Mouse (Mus musculus) left cerebral cortex, adult 2 months (tissue): ENCODE data around the gene Sept11. TPM values are rescaled to one million over a fixed set of nuclear protein-coding genes. Genes with fewer than 3 reads are reported as not detected.

Experiments
- DNase-seq, 2 experiments: peaks; one replicate each; pipeline ENCODE4 v3.0.0; 2021 to 2022; ENCODE audit warnings: low spot score in 2 of 2, mixed read lengths in 1 of 2; ENCODE audit errors: extremely low spot score in 1 of 2
- H3K27ac ChIP-seq: fragments of 200-600 bp; 2 replicates; pipeline ENCODE4 v1.8.1; 2022
- H3K4me3 ChIP-seq: fragments of 200-600 bp; 2 replicates; pipeline ENCODE4 v1.8.1; 2022
- CTCF ChIP-seq: fragments of 200-600 bp; IDR thresholded peaks from 2 replicates; pipeline ENCODE4 v1.8.1; 2022; ENCODE audit warnings: antibody characterized with exemption, mild to moderate bottlenecking, moderate library complexity
- intact Hi-C: fragments of 180-260 bp; cut with DNase I; formaldehyde crosslinking; loops from one replicate; pipeline ENCODE4 v1.15.1; 2025
- total RNA-seq, 2 experiments: library from RNA; stranded (reverse); gene quantifications; 2 replicates each; pipeline ENCODE4 v1.2.3; 2021

The Sept11 gene
- total RNA-seq, 2 experiments from 2014 or later, result 197 to 203 TPM

DNA sequence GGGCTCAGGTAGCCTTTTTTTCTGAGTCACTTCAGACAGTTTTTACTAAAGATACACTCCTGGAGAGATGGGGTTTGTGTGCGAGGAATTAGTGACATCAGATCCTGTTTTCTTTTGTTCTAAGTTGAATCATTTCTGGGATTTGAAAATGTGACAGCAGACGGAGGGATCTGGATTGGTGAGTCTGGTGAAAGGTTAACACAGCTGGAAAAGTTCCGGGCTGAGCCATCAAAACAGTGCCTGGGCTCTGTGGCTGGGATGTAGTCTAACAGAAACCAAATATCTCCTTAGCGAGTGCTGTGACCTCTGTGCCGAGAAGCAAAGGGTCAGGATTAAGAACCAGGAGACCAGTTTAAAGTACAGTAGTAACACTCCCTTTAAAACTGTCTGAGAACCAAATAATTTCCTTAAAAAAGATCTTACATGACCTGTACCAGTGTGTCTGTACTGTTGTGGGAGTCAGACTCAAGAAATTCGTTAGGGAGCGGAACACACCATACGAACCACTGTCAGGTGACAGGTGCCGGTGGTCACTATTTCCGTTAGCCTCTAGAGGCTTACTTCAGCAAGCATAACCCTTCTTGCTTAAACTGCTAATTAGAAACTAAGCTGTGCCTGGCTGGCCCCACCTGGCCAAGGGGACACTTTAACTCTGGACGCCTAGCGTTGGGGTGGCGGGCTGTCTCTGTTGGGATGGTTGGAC, 4.1 kb downstream of the Sept11 start:
- intact Hi-C loops, result no loop called here
- H3K27ac ChIP-seq, result no peak overlapping the region

DNA sequence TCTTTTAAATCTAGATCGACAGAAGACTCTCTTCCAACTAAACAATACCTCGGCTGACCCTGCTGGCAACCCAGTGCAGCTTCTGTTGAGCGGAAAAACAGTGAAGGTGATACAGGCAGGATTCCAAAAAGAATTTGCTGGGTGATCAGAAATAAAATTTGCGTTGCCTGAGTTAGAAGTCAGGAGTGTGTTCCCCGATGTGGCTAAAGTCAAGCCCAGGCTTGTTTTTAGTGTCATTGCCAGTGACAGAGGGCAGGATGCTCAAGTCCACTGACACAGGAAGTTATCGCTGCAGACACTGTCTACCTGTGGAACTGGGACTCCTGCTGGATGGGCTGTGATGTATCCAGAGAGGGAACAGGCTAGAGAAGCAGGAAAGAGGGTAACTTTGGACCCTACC, 5.0 kb downstream of the Sept11 start:
- Histone ChIP-seq H3K4me3 (no peak overlapping the region), H3K27ac (no peak overlapping the region)
- no peak for DNase-seq
- no peak for TF ChIP-seq CTCF
- intact Hi-C loops, result no loop called here

More for the DNA sequence above, 4.1 kb downstream of the Sept11 start:
- TF ChIP-seq CTCF, result no peak
- DNase-seq, result no peak
- no peak overlapping the region for H3K4me3 ChIP-seq

- TF ChIP-seq CTCF, result no peak
- Histone ChIP-seq H3K27ac (no peak overlapping the region), H3K4me3 (no peak overlapping the region)
- DNase-seq, result no peak
- intact Hi-C loops, result no loop called here
These were observed 5.6 kb downstream of the Sept11 start for GRCm38 (mm10) chr5:93098811-93099210.

- intact Hi-C loops, result no loop called here
- no peak overlapping the region for H3K27ac ChIP-seq
- H3K4me3 ChIP-seq, result no peak overlapping the region
- no peak for DNase-seq
- no peak for TF ChIP-seq CTCF
These were observed 7.7 kb downstream of the Sept11 start for GRCm38 (mm10) chr5:93100906-93101305.

DNA sequence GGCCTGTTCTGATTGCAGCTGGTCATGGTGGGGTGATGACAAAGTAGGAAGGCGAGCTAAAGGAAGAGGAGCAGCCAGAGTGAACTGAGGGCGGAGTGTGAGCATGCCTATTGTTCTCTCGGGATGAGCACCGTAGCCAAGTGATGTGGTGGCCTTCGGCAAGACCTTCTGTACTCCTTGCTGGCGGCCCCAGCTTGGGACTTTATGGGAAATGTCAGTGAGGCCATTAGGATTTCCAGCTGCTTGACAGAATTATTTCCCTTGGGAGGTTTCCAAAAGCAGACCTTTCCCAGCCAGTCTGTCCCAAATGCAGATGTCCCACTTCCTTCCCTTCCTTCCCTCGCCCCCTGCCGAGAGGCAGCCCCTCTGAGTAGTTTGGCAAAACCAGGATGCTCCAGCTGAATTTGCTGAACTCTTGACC, 8.1 kb downstream of the Sept11 start:
- DNase-seq, result no peak
- intact Hi-C loops, result no loop called here
- TF ChIP-seq CTCF, result no peak
- Histone ChIP-seq H3K4me3 (no peak overlapping the region), H3K27ac (no peak overlapping the region)

DNA sequence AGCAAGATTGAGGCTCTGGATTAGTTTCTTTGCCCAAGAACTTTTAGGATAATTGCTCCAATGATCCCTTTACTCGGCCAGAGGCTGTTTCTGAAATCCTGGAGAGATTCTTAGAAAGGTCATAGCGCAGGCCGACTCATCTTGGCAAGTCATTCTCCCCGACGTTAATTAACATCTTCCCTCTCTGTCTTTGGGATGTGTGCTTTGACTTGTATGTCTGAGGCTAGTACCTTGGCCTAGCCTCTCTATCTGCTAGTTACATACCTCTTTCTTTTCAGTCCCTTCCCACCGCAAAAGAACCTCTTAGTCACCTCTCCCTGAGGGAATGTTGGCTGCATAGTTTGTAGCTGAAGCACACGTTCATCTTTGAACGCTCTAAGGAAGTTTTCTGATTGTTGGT, 10.4 kb downstream of the Sept11 start:
- intact Hi-C loops, result no loop called here
- H3K27ac ChIP-seq, result no peak overlapping the region
- H3K4me3 ChIP-seq, result no peak overlapping the region
- no peak for DNase-seq
- TF ChIP-seq CTCF, result no peak

GRCm38 (mm10) chr5:93104987-93105823, 12.0 kb downstream of the Sept11 start:
- no peak for TF ChIP-seq CTCF
- Histone ChIP-seq H3K27ac (no peak overlapping the region), H3K4me3 (no peak overlapping the region)
- DNase-seq, result no peak
- intact Hi-C loops, result no loop called here

DNA sequence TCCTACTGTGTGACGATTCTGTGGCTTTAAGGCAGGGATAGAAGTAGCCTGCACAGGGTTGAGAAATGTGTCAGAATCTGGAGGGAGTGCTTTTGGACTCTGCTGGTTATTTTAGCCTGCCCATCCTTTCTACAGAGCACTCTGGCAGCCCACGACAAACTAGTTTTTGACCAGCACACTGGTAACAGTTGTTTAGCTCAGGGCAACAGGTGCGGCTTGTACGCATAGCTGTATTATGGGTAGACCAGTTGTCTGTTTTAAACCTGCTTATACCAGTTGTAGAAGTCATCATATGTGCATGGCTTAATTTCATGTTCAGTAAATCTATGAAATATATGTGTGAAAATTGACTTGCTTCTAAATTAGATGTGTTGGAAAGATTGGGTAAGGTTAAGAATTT, 12.8 kb downstream of the Sept11 start:
- intact Hi-C loops, result no loop called here
- DNase-seq, result no peak
- TF ChIP-seq CTCF, result no peak
- no peak overlapping the region for H3K4me3 ChIP-seq
- H3K27ac ChIP-seq, result no peak overlapping the region

DNA sequence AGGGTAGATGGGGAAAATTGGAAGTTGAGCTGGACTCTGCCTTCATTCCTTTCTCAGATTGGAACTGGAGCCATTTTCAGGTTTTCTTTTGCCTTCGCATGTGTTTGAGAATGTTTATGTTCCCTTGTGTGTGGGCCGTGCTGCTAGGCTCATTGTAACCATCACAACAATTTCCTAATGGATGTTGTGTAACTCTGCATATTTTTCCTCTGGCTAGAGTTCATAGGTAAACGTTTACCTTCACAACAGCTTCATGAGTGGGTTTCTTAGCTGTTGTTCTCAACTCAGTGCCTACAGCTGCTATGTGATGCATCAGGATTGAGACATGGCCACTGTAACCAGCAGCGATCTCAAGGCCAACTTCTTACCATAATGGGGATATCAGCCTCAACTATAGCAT, 15.5 kb downstream of the Sept11 start:
- intact Hi-C loops, result no loop called here
- DNase-seq, result no peak
- Histone ChIP-seq H3K4me3 (no peak overlapping the region), H3K27ac (no peak overlapping the region)
- TF ChIP-seq CTCF, result no peak

GRCm38 (mm10) chr5:93109555-93109954, 16.3 kb downstream of the Sept11 start:
- no peak for DNase-seq

DNA sequence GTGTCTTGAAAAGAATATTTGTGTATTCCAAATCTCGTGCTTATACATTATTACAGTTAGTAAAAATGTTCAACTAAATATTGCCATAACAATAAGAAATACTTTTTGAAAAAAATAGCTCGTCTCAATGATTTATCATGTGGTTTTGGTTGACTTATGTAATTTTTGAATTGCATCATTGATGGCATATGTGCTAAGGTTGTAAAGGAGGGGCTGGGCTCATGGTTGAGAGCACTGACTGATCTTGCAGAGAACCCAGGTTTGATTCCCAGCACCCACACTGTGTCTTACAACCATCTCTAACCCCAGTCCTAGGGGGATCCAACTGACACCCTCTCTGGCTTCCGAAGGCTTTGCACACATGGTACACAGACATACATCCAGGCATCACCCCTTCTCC, 19.1 kb downstream of the Sept11 start:
- intact Hi-C loops, result no loop called here
- no peak for TF ChIP-seq CTCF
- H3K4me3 ChIP-seq, result no peak overlapping the region
- H3K27ac ChIP-seq, result no peak overlapping the region; the same call in 1 of the 2 replicates
- DNase-seq, result no peak

More at GRCm38 (mm10) chr5:93109555-93109954, 16.3 kb downstream of the Sept11 start:
- intact Hi-C loops, result no loop called here
- TF ChIP-seq CTCF, result no peak
- Histone ChIP-seq H3K27ac (no peak overlapping the region), H3K4me3 (no peak overlapping the region)

DNA sequence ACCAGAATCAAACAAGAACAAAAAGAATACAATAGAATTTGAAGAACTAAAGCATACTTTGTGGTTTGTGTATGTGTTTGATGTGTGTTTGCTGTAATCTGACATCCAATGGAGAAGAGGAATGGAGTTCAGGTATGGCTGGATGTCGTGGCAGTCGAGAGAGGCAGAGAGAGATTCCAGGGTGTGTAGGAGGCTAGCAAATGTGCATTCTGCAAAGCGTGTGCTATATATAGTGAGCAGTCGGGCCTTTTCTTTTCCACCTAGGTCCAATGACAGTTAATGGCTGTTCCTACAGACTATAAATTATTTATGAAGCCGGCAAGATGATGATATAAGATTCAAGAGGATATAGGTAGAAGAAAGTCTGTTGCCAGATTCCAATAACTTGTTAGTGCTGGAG, 20.3 kb downstream of the Sept11 start:
- no peak for TF ChIP-seq CTCF
- no peak for DNase-seq
- intact Hi-C loops, result no loop called here

More for the DNA sequence above, 20.3 kb downstream of the Sept11 start:
- no peak overlapping the region for H3K4me3 ChIP-seq
- peak overlapping the region; percentile 64 for H3K27ac ChIP-seq
